Mouse (Mus musculus) embryonic fibroblast, embryonic 13.5 days (primary cell): ENCODE results near the gene Arnt2. TPM values are rescaled to one million over a fixed set of nuclear protein-coding genes. Genes with fewer than 3 reads are reported as not detected.

Experiments used
- H3K27ac ChIP-seq: 2 replicates; pipeline ENCODE4 v1.5.1; 2012; ENCODE audit warnings: low read length, control low read depth, inconsistent platforms; ENCODE audit not compliant: insufficient read depth
- H3K4me1 ChIP-seq: 2 replicates; pipeline ENCODE4 v1.6.1; 2011; ENCODE audit warnings: low read length; ENCODE audit not compliant: control insufficient read depth, insufficient read depth
- H3K4me3 ChIP-seq: 2 replicates; pipeline ENCODE4 v1.5.1; 2011; ENCODE audit warnings: mild to moderate bottlenecking, control low read depth, low read length; ENCODE audit not compliant: insufficient read depth
- CTCF ChIP-seq: IDR thresholded peaks from 2 replicates; pipeline ENCODE4 v1.5.1; 2011; ENCODE audit warnings: mild to moderate bottlenecking, control low read depth, low read length, moderate library complexity, borderline replicate concordance; ENCODE audit not compliant: insufficient read depth
- POLR2A ChIP-seq: IDR thresholded peaks from 2 replicates; pipeline ENCODE4 v1.6.1; 2011; ENCODE audit warnings: low read depth, mild to moderate bottlenecking, control low read depth, low read length, moderate library complexity
- polyA plus RNA-seq: library from polyadenylated mRNA; stranded (reverse); fragments of >200 nt; gene quantifications from 2 replicates; pipeline ENCODE4 v1.2.4, GENCODE M21; 2011; ENCODE audit warnings: low read depth; ENCODE audit not compliant: missing spikeins, insufficient read length

Gene Arnt2
- polyA plus RNA-seq, 1 experiment: 20.2 TPM

GRCm38 (mm10) chr7:84307329-84307925 lies 102.5 kb downstream of the Arnt2 start:
- Histone ChIP-seq H3K27ac (no peak overlapping the region), H3K4me3 (no peak overlapping the region), H3K4me1 (no peaks in the 10 kb centered on the region)
- TF ChIP-seq CTCF (no peak), POLR2A (no peak)

- TF ChIP-seq CTCF: no peak
Measured at GRCm38 (mm10) chr7:84300261-84300660, 109.7 kb downstream of the Arnt2 start.

GRCm38 (mm10) chr7:84299601-84300000 lies 110.4 kb downstream of the Arnt2 start:
- no peaks in the 10 kb centered on the region; the same call in 1 of the 2 replicates for H3K4me1 ChIP-seq
- H3K4me3 ChIP-seq: no peak overlapping the region
- no peak for TF ChIP-seq POLR2A
- no peak for TF ChIP-seq CTCF
- H3K27ac ChIP-seq: peak overlapping the region; percentile 61; the same call in 1 of the 2 replicates

More at GRCm38 (mm10) chr7:84300261-84300660, 109.7 kb downstream of the Arnt2 start:
- Histone ChIP-seq H3K4me1 (no peaks in the 10 kb centered on the region; the same call in 1 of the 2 replicates), H3K4me3 (no peak overlapping the region), H3K27ac (peak overlapping the region; percentile 61)

GRCm38 (mm10) chr7:84293054-84293453 lies 116.9 kb downstream of the Arnt2 start:
- no peak overlapping the region for H3K27ac ChIP-seq
- H3K4me1 ChIP-seq: no peaks in the 10 kb centered on the region
- no peak overlapping the region for H3K4me3 ChIP-seq
- TF ChIP-seq CTCF (no peak), POLR2A (no peak)

GRCm38 (mm10) chr7:84287226-84287587 lies 122.8 kb downstream of the Arnt2 start:
- Histone ChIP-seq H3K4me1 (no peaks in the 10 kb centered on the region), H3K4me3 (no peak overlapping the region), H3K27ac (no peak overlapping the region)
- TF ChIP-seq POLR2A (no peak), CTCF (no peak)

GRCm38 (mm10) chr7:84286526-84287225 lies 123.3 kb downstream of the Arnt2 start:
- Histone ChIP-seq H3K27ac (no peak overlapping the region), H3K4me1 (no peaks in the 10 kb centered on the region), H3K4me3 (no peak overlapping the region)
- no peak for TF ChIP-seq POLR2A
- no peak for TF ChIP-seq CTCF

GRCm38 (mm10) chr7:84285790-84286189 lies 124.2 kb downstream of the Arnt2 start:
- no peak for TF ChIP-seq POLR2A
- TF ChIP-seq CTCF: no peak
- no peak overlapping the region for H3K4me3 ChIP-seq
- no peak overlapping the region for H3K27ac ChIP-seq
- no peaks in the 10 kb centered on the region for H3K4me1 ChIP-seq

- Histone ChIP-seq H3K27ac (no peak overlapping the region), H3K4me3 (no peak overlapping the region), H3K4me1 (no peaks in the 10 kb centered on the region)
- TF ChIP-seq CTCF (no peak), POLR2A (no peak)
Measured at GRCm38 (mm10) chr7:84284974-84285373, 125.0 kb downstream of the Arnt2 start.

- Histone ChIP-seq H3K27ac (no peak overlapping the region), H3K4me1 (no peaks in the 10 kb centered on the region), H3K4me3 (no peak overlapping the region)
- no peak for TF ChIP-seq POLR2A
- no peak for TF ChIP-seq CTCF
Measured at GRCm38 (mm10) chr7:84282231-84282630, 127.7 kb downstream of the Arnt2 start.

GRCm38 (mm10) chr7:84279231-84279630 lies 130.7 kb downstream of the Arnt2 start:
- H3K4me3 ChIP-seq: no peak overlapping the region

More at GRCm38 (mm10) chr7:84279231-84279630, 130.7 kb downstream of the Arnt2 start:
- no peak for TF ChIP-seq POLR2A
- TF ChIP-seq CTCF: no peak
- 0 out of 2 replicates have a peak overlapping the region, but pooled peaks have one; percentile 59 for H3K27ac ChIP-seq
- H3K4me1 ChIP-seq: no peaks in the 10 kb centered on the region
